Mouse (Mus musculus): Measurements from ENCODE around the gene Unc5b. TPM values are rescaled to one million over a fixed set of nuclear protein-coding genes. Genes with fewer than 3 reads are reported as not detected.
A peak's percentile ranks its signal among the peaks of the same experiment; 100 is the strongest.

Gene Unc5b
- polyA plus RNA-seq, 1 experiment: 1.1 TPM

GRCm38 (mm10) chr10:60814444-60815057 is 16.8 kb downstream of the Unc5b start:
- H3K4me3 ChIP-seq (ENCODE audit: insufficient read depth, low read length): no peak overlapping the region
- no peak overlapping the region for H3K27ac ChIP-seq (ENCODE audit: insufficient read depth, low read depth, low read length)
- H3K4me1 ChIP-seq (ENCODE audit: control insufficient read depth, insufficient read depth, low read length): peaks cover 25% of the 10 kb centered on the region
- TF ChIP-seq POLR2A (IDR thresholded peaks at IDR 0.05; ENCODE audit: borderline replicate concordance, low read depth, low read length) (no peak), CTCF (IDR thresholded peaks at IDR 0.05; ENCODE audit: low read depth, low read length) (no peak)

- Histone ChIP-seq H3K4me1 (ENCODE audit: control insufficient read depth, insufficient read depth, low read length) (peaks cover 27% of the 10 kb centered on the region), H3K4me3 (ENCODE audit: insufficient read depth, low read length) (no peak overlapping the region), H3K27ac (ENCODE audit: insufficient read depth, low read depth, low read length) (no peak overlapping the region)
- TF ChIP-seq CTCF (IDR thresholded peaks at IDR 0.05; ENCODE audit: low read depth, low read length) (no peak), POLR2A (IDR thresholded peaks at IDR 0.05; ENCODE audit: borderline replicate concordance, low read depth, low read length) (no peak)
These were observed 17.8 kb downstream of the Unc5b start for GRCm38 (mm10) chr10:60813606-60814005.

GRCm38 (mm10) chr10:60811792-60812525 is 19.4 kb downstream of the Unc5b start:
- no peak overlapping the region for H3K27ac ChIP-seq (ENCODE audit: insufficient read depth, low read depth, low read length)
- H3K4me3 ChIP-seq (ENCODE audit: insufficient read depth, low read length): no peak overlapping the region
- peaks cover 33% of the 10 kb centered on the region for H3K4me1 ChIP-seq (ENCODE audit: control insufficient read depth, insufficient read depth, low read length)
- TF ChIP-seq CTCF (IDR thresholded peaks at IDR 0.05; ENCODE audit: low read depth, low read length): no peak
- no peak for TF ChIP-seq POLR2A (IDR thresholded peaks at IDR 0.05; ENCODE audit: borderline replicate concordance, low read depth, low read length)

GRCm38 (mm10) chr10:60808447-60808846 is 22.9 kb downstream of the Unc5b start:
- TF ChIP-seq POLR2A (IDR thresholded peaks at IDR 0.05; ENCODE audit: borderline replicate concordance, low read depth, low read length) (no peak), CTCF (IDR thresholded peaks at IDR 0.05; ENCODE audit: low read depth, low read length) (no peak)
- Histone ChIP-seq H3K4me3 (ENCODE audit: insufficient read depth, low read length) (no peak overlapping the region), H3K27ac (ENCODE audit: insufficient read depth, low read depth, low read length) (0 out of 2 replicates have a peak overlapping the region, but pooled peaks have one; percentile 6), H3K4me1 (ENCODE audit: control insufficient read depth, insufficient read depth, low read length) (peaks cover 17% of the 10 kb centered on the region)

- H3K27ac ChIP-seq (ENCODE audit: insufficient read depth, low read depth, low read length): peak overlapping the region; percentile 12
- no peak for TF ChIP-seq POLR2A (IDR thresholded peaks at IDR 0.05; ENCODE audit: borderline replicate concordance, low read depth, low read length)
- TF ChIP-seq CTCF (IDR thresholded peaks at IDR 0.05; ENCODE audit: low read depth, low read length): no peak
- H3K4me3 ChIP-seq (ENCODE audit: insufficient read depth, low read length): peak overlapping the region; percentile 31
- H3K4me1 ChIP-seq (ENCODE audit: control insufficient read depth, insufficient read depth, low read length): peaks cover 17% of the 10 kb centered on the region
These were observed 23.7 kb downstream of the Unc5b start for GRCm38 (mm10) chr10:60807531-60808185.

- no peak overlapping the region for H3K27ac ChIP-seq (ENCODE audit: insufficient read depth, low read depth, low read length)
These were observed 25.2 kb downstream of the Unc5b start for GRCm38 (mm10) chr10:60806207-60806538.

GRCm38 (mm10) chr10:60805436-60806206 is 25.8 kb downstream of the Unc5b start:
- H3K27ac ChIP-seq (ENCODE audit: insufficient read depth, low read depth, low read length): no peak overlapping the region
- no peak overlapping the region for H3K4me3 ChIP-seq (ENCODE audit: insufficient read depth, low read length)
- peaks cover 17% of the 10 kb centered on the region for H3K4me1 ChIP-seq (ENCODE audit: control insufficient read depth, insufficient read depth, low read length)
- TF ChIP-seq CTCF (IDR thresholded peaks at IDR 0.05; ENCODE audit: low read depth, low read length) (no peak), POLR2A (IDR thresholded peaks at IDR 0.05; ENCODE audit: borderline replicate concordance, low read depth, low read length) (no peak)

More at GRCm38 (mm10) chr10:60806207-60806538, 25.2 kb downstream of the Unc5b start:
- H3K4me1 ChIP-seq (ENCODE audit: control insufficient read depth, insufficient read depth, low read length): peaks cover 17% of the 10 kb centered on the region
- H3K4me3 ChIP-seq (ENCODE audit: insufficient read depth, low read length): no peak overlapping the region
- TF ChIP-seq CTCF (IDR thresholded peaks at IDR 0.05; ENCODE audit: low read depth, low read length) (no peak), POLR2A (IDR thresholded peaks at IDR 0.05; ENCODE audit: borderline replicate concordance, low read depth, low read length) (no peak)

GRCm38 (mm10) chr10:60804865-60805264 is 26.5 kb downstream of the Unc5b start:
- Histone ChIP-seq H3K4me3 (ENCODE audit: insufficient read depth, low read length) (no peak overlapping the region), H3K4me1 (ENCODE audit: control insufficient read depth, insufficient read depth, low read length) (peaks cover 17% of the 10 kb centered on the region), H3K27ac (ENCODE audit: insufficient read depth, low read depth, low read length) (no peak overlapping the region)
- TF ChIP-seq CTCF (IDR thresholded peaks at IDR 0.05; ENCODE audit: low read depth, low read length): no peak
- no peak for TF ChIP-seq POLR2A (IDR thresholded peaks at IDR 0.05; ENCODE audit: borderline replicate concordance, low read depth, low read length)

GRCm38 (mm10) chr10:60803971-60804370 is 27.4 kb downstream of the Unc5b start:
- TF ChIP-seq POLR2A (IDR thresholded peaks at IDR 0.05; ENCODE audit: borderline replicate concordance, low read depth, low read length): no peak
- TF ChIP-seq CTCF (IDR thresholded peaks at IDR 0.05; ENCODE audit: low read depth, low read length): no peak
- Histone ChIP-seq H3K4me1 (ENCODE audit: control insufficient read depth, insufficient read depth, low read length) (peaks cover 15% of the 10 kb centered on the region), H3K4me3 (ENCODE audit: insufficient read depth, low read length) (no peak overlapping the region), H3K27ac (ENCODE audit: insufficient read depth, low read depth, low read length) (no peak overlapping the region)

Measured in bone marrow macrophage, adult 2 months (primary cell).